Mouse (Mus musculus) liver, adult 2 months (tissue): ENCODE measurements at regions not wholly inside any gene's neighbourhood (a gene's known extent, or its start where the extent isn't known, plus 50 kb on each side); places are given as distances from the start of the nearest gene placed in this dataset.

ENCODE experiments used
- DNase-seq: peaks from one replicate; pipeline ENCODE4 v3.0.0-alpha.2; 2011; ENCODE audit warnings: low read depth, low spot score; ENCODE audit errors: extremely low read depth
- H3K27ac ChIP-seq: fragments of 200-500 bp; replicated peaks from 2 replicates; pipeline ENCODE4 v1.5.1; 2012; ENCODE audit warnings: low read depth, mild to moderate bottlenecking, control low read depth, inconsistent platforms, low read length; ENCODE audit not compliant: insufficient read depth
- H3K27me3 ChIP-seq: fragments of 200-500 bp; 2 replicates; pipeline ENCODE4 v1.6.1; 2012; ENCODE audit warnings: mild to moderate bottlenecking, moderate library complexity, low read length, inconsistent platforms; ENCODE audit not compliant: control insufficient read depth, insufficient read depth
- H3K36me3 ChIP-seq: fragments of 200-500 bp; 2 replicates; pipeline ENCODE4 v1.6.1; 2012; ENCODE audit warnings: low read length, inconsistent platforms; ENCODE audit not compliant: control insufficient read depth, insufficient read depth
- H3K4me1 ChIP-seq: fragments of 200-500 bp; 2 replicates; pipeline ENCODE4 v1.6.1; 2011; ENCODE audit warnings: low read length; ENCODE audit not compliant: control insufficient read depth, insufficient read depth
- H3K4me3 ChIP-seq: fragments of 200-500 bp; 2 replicates; pipeline ENCODE4 v1.5.1; 2011; ENCODE audit warnings: low read depth, mild to moderate bottlenecking, control low read depth, low read length, moderate library complexity; ENCODE audit not compliant: insufficient read depth
- H3K79me2 ChIP-seq: fragments of 200-500 bp; 2 replicates; pipeline ENCODE4 v1.6.1; 2012; ENCODE audit warnings: inconsistent platforms, mild to moderate bottlenecking, low read length, moderate library complexity; ENCODE audit not compliant: control insufficient read depth, insufficient read depth
- H3K9ac ChIP-seq: fragments of 200-500 bp; 2 replicates; pipeline ENCODE4 v1.6.1; 2012; ENCODE audit warnings: low read depth, mild to moderate bottlenecking, control low read depth, inconsistent platforms, low read length
- CTCF ChIP-seq: fragments of 200-500 bp; IDR thresholded peaks from 2 replicates; pipeline ENCODE4 v1.5.1; 2011; ENCODE audit warnings: low read depth, low read length, control low read depth
- POLR2A ChIP-seq: fragments of 200-500 bp; IDR thresholded peaks from 2 replicates; pipeline ENCODE4 v1.6.1; 2011; ENCODE audit warnings: low read length, control low read depth; ENCODE audit not compliant: insufficient read depth; ENCODE audit errors: extremely low read depth
- WGBS: fragments of 180-500 bp; shearing (Covaris S2); methylation state at CpG from one replicate; pipeline ENCODE4 v1.1.7; 2018; 5-methylcytosine and 5-hydroxymethylcytosine counted together

DNA sequence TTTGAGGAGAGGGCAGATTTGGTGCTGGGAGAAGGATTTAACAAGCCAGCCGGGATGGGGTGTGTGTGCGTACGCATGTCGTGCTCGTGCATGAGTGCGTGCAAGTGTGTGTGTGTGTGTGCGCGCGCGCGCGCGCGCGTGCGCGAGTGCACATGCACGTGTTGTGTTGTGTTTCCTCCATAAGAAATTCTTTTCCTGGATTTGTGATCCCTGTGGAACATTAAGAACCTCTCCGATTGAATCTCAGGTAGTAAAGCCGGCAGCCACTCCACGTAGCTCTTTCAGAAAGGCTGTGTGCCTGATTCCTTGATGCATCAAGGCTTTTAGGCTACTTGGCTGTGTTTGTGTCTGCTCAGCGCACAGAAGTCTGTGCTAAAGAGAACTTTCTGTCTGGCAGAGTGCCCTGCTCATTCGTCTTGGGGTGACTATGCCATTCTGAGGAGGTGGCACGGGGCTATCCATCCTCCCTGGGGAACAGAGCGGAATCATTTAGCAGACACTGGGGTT, 62.7 kb upstream of the Sox4 start:
- no peak for TF ChIP-seq POLR2A
- Histone ChIP-seq H3K27ac (no peak overlapping the region), H3K79me2 (no peaks in the 10 kb centered on the region), H3K4me1 (no peaks in the 10 kb centered on the region), H3K27me3 (no peaks in the 10 kb centered on the region; the same call in 1 of the 2 replicates), H3K36me3 (no peaks in the 10 kb centered on the region), H3K9ac (no peak overlapping the region), H3K4me3 (no peak overlapping the region)
- no peak for DNase-seq
- 83% methylated on average over 25 of the region's 25 CpGs for WGBS

DNA sequence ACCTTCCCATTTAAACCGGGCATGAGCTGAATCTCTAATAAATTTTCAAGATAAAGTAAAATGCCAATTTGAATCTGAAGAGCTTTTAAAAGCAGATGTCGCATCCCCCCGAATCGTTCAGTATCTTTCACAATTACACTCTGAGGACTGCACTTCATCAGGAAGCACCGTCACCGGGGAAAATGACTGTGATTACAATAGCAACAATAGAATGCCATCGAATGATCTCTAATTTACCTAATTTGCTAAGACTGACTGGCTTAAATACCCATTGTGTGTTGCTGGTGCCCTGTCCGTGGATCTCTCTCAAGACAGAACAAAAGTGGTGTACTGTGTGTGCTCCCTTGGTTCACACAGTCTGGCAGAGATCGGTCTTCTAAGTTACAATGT, 62.1 kb upstream of the Sox4 start:
- 81% methylated on average over 9 of the region's 9 CpGs for WGBS
- H3K4me3 ChIP-seq = no peak overlapping the region
- TF ChIP-seq CTCF = no peak
- TF ChIP-seq POLR2A = no peak
- H3K4me1 ChIP-seq = no peaks in the 10 kb centered on the region
- no peak overlapping the region for H3K9ac ChIP-seq
- DNase-seq = no peak
- H3K36me3 ChIP-seq = no peaks in the 10 kb centered on the region
- H3K79me2 ChIP-seq = no peaks in the 10 kb centered on the region
- H3K27me3 ChIP-seq = no peaks in the 10 kb centered on the region; the same call in 1 of the 2 replicates
- no peak overlapping the region for H3K27ac ChIP-seq

DNA sequence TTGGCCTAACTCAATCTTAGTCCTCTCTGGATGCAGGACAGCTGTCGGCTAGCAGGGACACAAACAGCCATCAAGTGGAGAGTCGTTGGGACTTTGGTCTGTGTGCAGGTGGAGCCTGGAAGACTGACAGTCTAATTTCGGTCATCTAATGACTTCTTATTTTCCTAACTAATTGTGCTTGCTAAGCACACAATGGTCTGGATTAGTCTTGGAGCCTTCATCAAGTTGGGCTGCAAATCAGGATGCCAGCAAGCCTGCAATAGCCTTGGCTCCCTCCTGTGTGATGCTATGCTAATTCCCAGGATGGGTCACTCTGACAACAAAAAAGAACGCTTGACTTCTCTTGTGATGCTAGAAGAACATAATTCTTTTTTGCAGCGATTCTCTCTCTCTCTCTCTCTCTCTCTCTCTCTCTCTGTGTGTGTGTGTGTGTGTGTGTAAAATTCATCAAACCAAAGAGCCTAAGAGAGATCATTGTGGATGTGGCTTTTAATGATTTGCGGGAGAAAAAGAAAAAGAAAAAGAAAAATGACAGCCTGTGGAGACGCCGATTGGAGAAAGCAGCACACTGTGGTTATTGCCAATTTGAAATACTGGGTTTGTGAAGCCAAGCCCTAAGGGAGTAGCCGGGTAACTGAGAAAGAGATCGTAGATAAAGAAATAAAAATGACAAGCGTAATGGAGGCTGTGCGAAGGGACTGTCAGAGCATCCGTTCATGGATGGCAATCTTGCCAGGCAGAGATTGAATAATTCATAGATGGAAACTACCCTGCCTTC, 61.5 kb upstream of the Sox4 start:
- Histone ChIP-seq H3K4me1 (no peaks in the 10 kb centered on the region), H3K27ac (no peak overlapping the region), H3K9ac (no peak overlapping the region), H3K36me3 (no peaks in the 10 kb centered on the region), H3K27me3 (no peaks in the 10 kb centered on the region; the same call in 1 of the 2 replicates), H3K4me3 (no peak overlapping the region), H3K79me2 (no peaks in the 10 kb centered on the region)
- WGBS = 70% methylated on average over 13 of the region's 13 CpGs
- no peak for DNase-seq
- TF ChIP-seq POLR2A (no peak), CTCF (no peak)

DNA sequence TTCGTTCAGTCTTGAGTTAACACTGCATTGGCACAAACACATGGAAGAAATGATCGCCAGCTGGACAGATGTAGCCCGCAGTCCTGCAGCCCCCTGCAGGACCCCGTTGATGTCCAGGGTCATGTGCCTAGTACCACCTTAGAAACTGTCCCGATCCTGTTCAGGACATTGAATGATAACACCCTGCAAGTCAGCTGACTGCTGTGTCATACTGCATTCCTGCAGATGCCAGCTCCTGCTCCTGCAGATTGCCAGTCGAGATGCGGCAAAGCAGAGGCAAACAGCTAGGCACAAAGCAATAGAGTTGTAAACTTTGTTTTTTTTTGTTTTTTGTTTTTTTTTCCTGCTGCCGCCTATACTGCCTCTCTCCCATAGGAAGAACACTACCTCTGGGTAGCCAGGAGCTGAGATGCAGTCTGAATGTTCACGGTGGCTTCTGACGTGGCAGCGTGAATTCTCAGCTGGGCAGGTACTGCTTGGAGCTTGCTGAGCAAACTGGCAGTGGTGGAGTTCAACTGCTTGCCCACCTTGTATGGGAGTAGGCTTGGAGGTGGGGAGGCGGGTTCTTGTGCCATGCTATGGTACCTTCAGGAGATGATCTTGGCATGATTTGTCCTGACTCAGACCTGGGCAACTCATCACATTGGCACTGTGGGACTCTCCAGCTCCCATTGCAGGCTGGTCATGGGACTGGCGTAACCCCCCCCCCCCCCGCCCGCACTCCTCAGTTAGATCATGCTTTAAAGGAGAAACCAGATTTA, 60.7 kb upstream of the Sox4 start:
- Histone ChIP-seq H3K4me1 (no peaks in the 10 kb centered on the region), H3K79me2 (no peaks in the 10 kb centered on the region), H3K27ac (no peak overlapping the region), H3K27me3 (no peaks in the 10 kb centered on the region; the same call in 1 of the 2 replicates), H3K9ac (no peak overlapping the region), H3K36me3 (no peaks in the 10 kb centered on the region), H3K4me3 (no peak overlapping the region)
- TF ChIP-seq POLR2A (no peak), CTCF (no peak)
- WGBS = 86% methylated on average over 15 of the region's 15 CpGs
- no peak for DNase-seq

DNA sequence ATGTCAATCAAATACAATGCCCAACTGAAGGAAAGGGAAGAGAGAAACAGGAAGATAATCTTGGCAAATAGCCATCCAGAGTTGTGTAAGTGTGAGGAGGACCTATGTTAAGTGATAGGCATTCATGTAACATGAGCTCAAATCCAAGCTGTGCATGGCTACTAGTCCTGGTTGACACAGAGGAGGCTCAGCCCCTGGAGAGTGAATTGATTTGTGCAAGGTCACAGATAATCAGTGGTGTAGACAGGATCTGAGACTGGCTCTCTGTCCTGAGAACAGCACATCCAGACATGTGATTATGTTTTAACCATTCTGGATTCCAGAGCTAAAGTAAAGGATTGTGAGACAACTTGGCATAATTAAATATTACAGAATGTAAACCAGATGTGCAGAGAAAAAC, 53.0 kb upstream of the Sox4 start:
- no peaks in the 10 kb centered on the region for H3K79me2 ChIP-seq
- no peaks in the 10 kb centered on the region for H3K36me3 ChIP-seq
- peaks cover 3% of the 10 kb centered on the region for H3K4me1 ChIP-seq
- H3K4me3 ChIP-seq = no peak overlapping the region
- DNase-seq = no peak
- no peaks in the 10 kb centered on the region for H3K27me3 ChIP-seq
- H3K27ac ChIP-seq = no peak overlapping the region
- TF ChIP-seq CTCF = no peak
- TF ChIP-seq POLR2A = no peak
- no peak overlapping the region for H3K9ac ChIP-seq
